Mouse (Mus musculus): ENCODE measurements around the gene Trim29. TPM values are rescaled to one million over a fixed set of nuclear protein-coding genes. Genes with fewer than 3 reads are reported as not detected.

Gene Trim29
- not detected in 2 replicates for polyA plus RNA-seq (2012; ENCODE audit: low replicate concordance)

DNA sequence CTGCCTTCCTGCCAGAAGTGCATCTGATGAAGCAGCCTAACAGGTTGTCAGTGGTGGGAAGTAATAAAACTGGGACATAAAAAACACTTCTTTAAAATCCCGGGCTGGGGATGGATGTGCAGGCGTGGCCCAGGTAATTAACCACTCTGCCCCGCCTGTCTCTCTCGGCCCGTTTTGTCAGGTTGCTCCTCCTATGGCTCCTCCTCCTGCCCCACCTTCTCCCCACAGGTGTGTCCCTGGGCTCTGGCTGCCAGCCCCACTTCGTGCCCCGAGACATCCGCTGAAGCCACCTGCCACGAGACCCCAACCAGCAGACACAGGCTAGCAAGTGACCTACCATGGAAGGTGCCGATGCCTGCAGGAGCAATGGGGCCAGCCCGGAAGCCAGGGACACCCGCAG, at the start of gene Trim29:
TSS of gene Trim29 (plus strand) at position 311 of the 400 bp plus-strand sequence.

Other genes starting within 250 kb of the Trim29 start
- gene Arhgef12, start 203.6 kb upstream of the Trim29 start, polyA plus RNA-seq (2012; ENCODE audit: low replicate concordance), result 2.8 and 9.7 TPM in 2 replicates
- gene Tmem136, start 194.3 kb upstream of the Trim29 start, polyA plus RNA-seq (2012; ENCODE audit: low replicate concordance), result 0.05 and 0.47 TPM in 2 replicates
- not detected in 2 replicates for gene Pou2f3, start 100.5 kb upstream of the Trim29 start, polyA plus RNA-seq (2012; ENCODE audit: low replicate concordance)
- 78.5 and 111 TPM in 2 replicates for gene Oaf, start 70.9 kb upstream of the Trim29 start, polyA plus RNA-seq (2012; ENCODE audit: low replicate concordance)